Mouse (Mus musculus) MEL (cell line): ENCODE data around the gene Ak4. TPM values are rescaled to one million over a fixed set of nuclear protein-coding genes. Genes with fewer than 3 reads are reported as not detected.

Source experiments
- DNase-seq: peaks from one replicate; pipeline ENCODE4 v3.0.0; 2011; ENCODE audit warnings: low read depth, low spot score
- H3K27ac ChIP-seq: 2 replicates; pipeline ENCODE4 v1.5.1; 2012; ENCODE audit warnings: low read depth, mild to moderate bottlenecking, control low read depth, low read length, moderate library complexity; ENCODE audit not compliant: control insufficient read depth
- H3K27me3 ChIP-seq, 2 experiments: fragments of 150-350 bp in 1 of 2; sonication (generic) in 1 of 2; 2 replicates each; pipeline ENCODE4 v1.6.1; 2012; ENCODE audit warnings: low read length in 2 of 2, mild to moderate bottlenecking in 2 of 2, improper control_type of control experiment in 1 of 2, moderate library complexity in 1 of 2; ENCODE audit not compliant: insufficient read depth in 2 of 2, control insufficient read depth in 1 of 2
- H3K36me3 ChIP-seq, 2 experiments: 2 replicates each; pipeline ENCODE4 v1.6.1; 2012 to 2014; ENCODE audit warnings: low read length in 2 of 2, improper control_type of control experiment in 1 of 2, inconsistent platforms in 1 of 2, mild to moderate bottlenecking in 1 of 2; ENCODE audit not compliant: insufficient read depth in 2 of 2, control insufficient read depth in 1 of 2
- H3K4me1 ChIP-seq, 2 experiments: fragments of 150-350 bp in 1 of 2; sonication (generic) in 1 of 2; 2 replicates each; pipeline ENCODE4 v1.6.1; 2012; ENCODE audit warnings: low read length in 2 of 2, improper control_type of control experiment in 1 of 2, mild to moderate bottlenecking in 1 of 2; ENCODE audit not compliant: insufficient read depth in 2 of 2, control insufficient read depth in 1 of 2
- H3K4me3 ChIP-seq, 2 experiments: fragments of 150-350 bp in 1 of 2; sonication (generic) in 1 of 2; 2 replicates each; pipeline ENCODE4 v1.5.1; 2012; ENCODE audit warnings: low read depth in 2 of 2, low read length in 2 of 2, mild to moderate bottlenecking in 2 of 2, moderate library complexity in 2 of 2, control low read depth in 1 of 2, improper control_type of control experiment in 1 of 2; ENCODE audit not compliant: control insufficient read depth in 1 of 2, insufficient read depth in 1 of 2
- H3K79me2 ChIP-seq: 2 replicates; pipeline ENCODE4 v1.6.1; 2012; ENCODE audit warnings: mild to moderate bottlenecking, low read length, moderate library complexity; ENCODE audit not compliant: control insufficient read depth, poor library complexity, insufficient read depth
- H3K9ac ChIP-seq: 2 replicates; pipeline ENCODE4 v1.6.1; 2012; ENCODE audit warnings: low read depth, mild to moderate bottlenecking, control low read depth, low read length, moderate library complexity; ENCODE audit not compliant: control insufficient read depth, poor library complexity, severe bottlenecking
- H3K9me3 ChIP-seq: fragments of 150-350 bp; sonication (generic); replicated peaks from 2 replicates; pipeline ENCODE4 v1.6.1; 2012; ENCODE audit warnings: mild to moderate bottlenecking, low read length, improper control_type of control experiment, moderate library complexity; ENCODE audit not compliant: insufficient read depth
- BHLHE40 ChIP-seq: IDR thresholded peaks from 2 replicates; pipeline ENCODE4 v1.6.1; 2012; ENCODE audit warnings: low read depth, mild to moderate bottlenecking, inconsistent platforms, low read length, improper control_type of control experiment, borderline replicate concordance
- CHD1 ChIP-seq: IDR thresholded peaks from 2 replicates; pipeline ENCODE4 v1.6.1; 2012; ENCODE audit warnings: low read depth, mild to moderate bottlenecking, inconsistent platforms, low read length, improper control_type of control experiment
- CTCF ChIP-seq, 3 experiments: IDR thresholded peaks in 2 of 3; conservative IDR thresholded peaks in 1 of 3; 2 replicates each; pipeline ENCODE4 v1.5.1; 2011 to 2012; ENCODE audit warnings: low read length in 3 of 3, low read depth in 2 of 3, mild to moderate bottlenecking in 2 of 3, improper control_type of control experiment in 1 of 3, inconsistent platforms in 1 of 3, mixed read lengths in 1 of 3, moderate library complexity in 1 of 3; ENCODE audit not compliant: control insufficient read depth in 1 of 3, insufficient read depth in 1 of 3, poor library complexity in 1 of 3, severe bottlenecking in 1 of 3
- E2F4 ChIP-seq: IDR thresholded peaks from 2 replicates; pipeline ENCODE4 v1.6.1; 2011; ENCODE audit warnings: low read depth, low read length, improper control_type of control experiment, borderline replicate concordance
- ELF1 ChIP-seq: IDR thresholded peaks from 2 replicates; pipeline ENCODE4 v1.6.1; 2014; ENCODE audit warnings: low read depth, mild to moderate bottlenecking, inconsistent platforms, low read length, improper control_type of control experiment, moderate library complexity
- EP300 ChIP-seq, 2 experiments: IDR thresholded peaks; 2 replicates each; pipeline ENCODE4 v1.6.1; 2011; ENCODE audit warnings: improper control_type of control experiment in 2 of 2, low read length in 2 of 2, low read depth in 1 of 2, mild to moderate bottlenecking in 1 of 2
- ETS1 ChIP-seq: IDR thresholded peaks from 2 replicates; pipeline ENCODE4 v1.6.1; 2012; ENCODE audit warnings: low read depth, mild to moderate bottlenecking, inconsistent platforms, low read length, improper control_type of control experiment, moderate library complexity
- GABPA ChIP-seq: IDR thresholded peaks from 2 replicates; pipeline ENCODE4 v1.6.1; 2012; ENCODE audit warnings: low read depth, mild to moderate bottlenecking, inconsistent platforms, low read length, improper control_type of control experiment, moderate library complexity
- GATA1 ChIP-seq: IDR thresholded peaks from 2 replicates; pipeline ENCODE4 v1.6.1; 2011; ENCODE audit warnings: low read depth, low read length, improper control_type of control experiment
- HCFC1 ChIP-seq: IDR thresholded peaks from 2 replicates; pipeline ENCODE4 v1.6.1; 2012; ENCODE audit warnings: low read depth, mild to moderate bottlenecking, inconsistent platforms, low read length, improper control_type of control experiment, moderate library complexity
- JUND ChIP-seq: IDR thresholded peaks from 2 replicates; pipeline ENCODE4 v1.6.1; 2011; ENCODE audit warnings: low read depth, mild to moderate bottlenecking, improper control_type of control experiment, low read length
- KAT2A ChIP-seq: conservative IDR thresholded peaks from 2 replicates; pipeline ENCODE4 v1.6.1; 2012; ENCODE audit warnings: low read depth, low read length, improper control_type of control experiment, inconsistent platforms
- MAFK ChIP-seq: IDR thresholded peaks from 2 replicates; pipeline ENCODE4 v1.6.1; 2011; ENCODE audit warnings: low read depth, mild to moderate bottlenecking, low read length, improper control_type of control experiment, borderline replicate concordance
- MAX ChIP-seq: IDR thresholded peaks from 2 replicates; pipeline ENCODE4 v1.6.1; 2011; ENCODE audit warnings: low read length, improper control_type of control experiment
- MAZ ChIP-seq: IDR thresholded peaks from 2 replicates; pipeline ENCODE4 v1.6.1; 2012; ENCODE audit warnings: low read depth, mild to moderate bottlenecking, inconsistent platforms, low read length, improper control_type of control experiment
- MXI1 ChIP-seq: IDR thresholded peaks from 2 replicates; pipeline ENCODE4 v1.6.1; 2011; ENCODE audit warnings: mild to moderate bottlenecking, low read depth, low read length, improper control_type of control experiment
- MYB ChIP-seq: IDR thresholded peaks from 2 replicates; pipeline ENCODE4 v1.6.1; 2011; ENCODE audit warnings: mild to moderate bottlenecking, low read depth, low read length, improper control_type of control experiment
- MYC ChIP-seq: IDR thresholded peaks from 2 replicates; pipeline ENCODE4 v1.6.1; 2011; ENCODE audit warnings: low read depth, mild to moderate bottlenecking, low read length, improper control_type of control experiment, moderate library complexity
- NELFE ChIP-seq: IDR thresholded peaks from 2 replicates; pipeline ENCODE4 v1.6.1; 2011; ENCODE audit warnings: low read depth, low read length, improper control_type of control experiment
- NRF1 ChIP-seq: IDR thresholded peaks from 2 replicates; pipeline ENCODE4 v1.6.1; 2014; ENCODE audit warnings: low read depth, mild to moderate bottlenecking, inconsistent platforms, low read length, improper control_type of control experiment, moderate library complexity; ENCODE audit not compliant: poor library complexity, insufficient read depth, severe bottlenecking
- POLR2A ChIP-seq, 2 experiments: IDR thresholded peaks; 2 replicates each; pipeline ENCODE4 v1.6.1; 2011 to 2012; ENCODE audit warnings: low read length in 2 of 2, mild to moderate bottlenecking in 2 of 2, control low read depth in 1 of 2, improper control_type of control experiment in 1 of 2, low read depth in 1 of 2, moderate library complexity in 1 of 2; ENCODE audit not compliant: control insufficient read depth in 1 of 2, insufficient read depth in 1 of 2, poor library complexity in 1 of 2
- POLR2AphosphoS2 ChIP-seq: IDR thresholded peaks from 2 replicates; pipeline ENCODE4 v1.6.1; 2011; ENCODE audit warnings: low read length, improper control_type of control experiment
- POLR2AphosphoS5 ChIP-seq: IDR thresholded peaks from 2 replicates; pipeline ENCODE4 v1.6.1; 2012; ENCODE audit warnings: low read depth, borderline replicate concordance, mild to moderate bottlenecking, inconsistent platforms, low read length, moderate library complexity, mixed read lengths
- RAD21 ChIP-seq: IDR thresholded peaks from 2 replicates; pipeline ENCODE4 v1.6.1; 2011; ENCODE audit warnings: mild to moderate bottlenecking, low read depth, low read length, improper control_type of control experiment
- RCOR1 ChIP-seq: IDR thresholded peaks from 2 replicates; pipeline ENCODE4 v1.6.1; 2012; ENCODE audit warnings: low read depth, mild to moderate bottlenecking, inconsistent platforms, low read length, improper control_type of control experiment
- SIN3A ChIP-seq: IDR thresholded peaks from 2 replicates; pipeline ENCODE4 v1.6.1; 2012; ENCODE audit warnings: low read length, improper control_type of control experiment, inconsistent platforms
- SMC3 ChIP-seq: IDR thresholded peaks from 2 replicates; pipeline ENCODE4 v1.6.1; 2011; ENCODE audit warnings: low read depth, low read length, improper control_type of control experiment
- TAL1 ChIP-seq: IDR thresholded peaks from 2 replicates; pipeline ENCODE4 v1.6.1; 2012; ENCODE audit warnings: mild to moderate bottlenecking, inconsistent platforms, low read length, moderate library complexity, mixed read lengths
- TBP ChIP-seq: IDR thresholded peaks from 2 replicates; pipeline ENCODE4 v1.8.0; 2011; ENCODE audit warnings: low read depth, low read length, improper control_type of control experiment
- TCF12 ChIP-seq: IDR thresholded peaks from 2 replicates; pipeline ENCODE4 v1.6.1; 2014; ENCODE audit warnings: low read depth, mild to moderate bottlenecking, inconsistent platforms, low read length, improper control_type of control experiment, moderate library complexity
- UBTF ChIP-seq: IDR thresholded peaks from 2 replicates; pipeline ENCODE4 v1.6.1; 2012; ENCODE audit warnings: low read depth, mild to moderate bottlenecking, inconsistent platforms, low read length, improper control_type of control experiment, moderate library complexity, borderline replicate concordance; ENCODE audit not compliant: insufficient read depth
- USF1 ChIP-seq: IDR thresholded peaks from 2 replicates; pipeline ENCODE4 v1.6.1; 2014; ENCODE audit warnings: low read depth, mild to moderate bottlenecking, inconsistent platforms, low read length, improper control_type of control experiment, moderate library complexity
- USF2 ChIP-seq, 2 experiments: IDR thresholded peaks; 2 replicates each; pipeline ENCODE4 v1.6.1; 2011 to 2012; ENCODE audit warnings: improper control_type of control experiment in 2 of 2, low read length in 2 of 2, borderline replicate concordance in 1 of 2, inconsistent platforms in 1 of 2, low read depth in 1 of 2, mild to moderate bottlenecking in 1 of 2; ENCODE audit not compliant: insufficient read depth in 1 of 2
- ZC3H11A ChIP-seq: IDR thresholded peaks from 2 replicates; pipeline ENCODE4 v1.6.1; 2012; ENCODE audit warnings: low read depth, mild to moderate bottlenecking, inconsistent platforms, low read length, improper control_type of control experiment
- ZKSCAN1 ChIP-seq: IDR thresholded peaks from 2 replicates; pipeline ENCODE4 v1.6.1; 2012; ENCODE audit warnings: low read depth, mild to moderate bottlenecking, inconsistent platforms, low read length, improper control_type of control experiment, moderate library complexity
- ZMIZ1 ChIP-seq: IDR thresholded peaks from 2 replicates; pipeline ENCODE4 v1.6.1; 2012; ENCODE audit warnings: low read depth, mild to moderate bottlenecking, inconsistent platforms, low read length, improper control_type of control experiment, moderate library complexity
- ZNF384 ChIP-seq: IDR thresholded peaks from 2 replicates; pipeline ENCODE4 v1.6.1; 2012; ENCODE audit warnings: low read depth, mild to moderate bottlenecking, inconsistent platforms, low read length, improper control_type of control experiment
- polyA plus RNA-seq, 2 experiments: library from polyadenylated mRNA; stranded (reverse) in 1 of 2; unstranded in 1 of 2; fragments of >175 nt in 1 of 2; fragments of >200 nt in 1 of 2; gene quantifications; 2 replicates each; pipeline versions ENCODE4 v1.2.1 to v1.2.4; 2012; ENCODE audit warnings: low replicate concordance in 2 of 2, low read depth in 1 of 2; ENCODE audit not compliant: insufficient read length in 2 of 2, insufficient read depth in 1 of 2, missing spikeins in 1 of 2
- total RNA-seq: library from RNA; depleted of rRNA; stranded (reverse); fragments of 300-350 nt; gene quantifications from 2 replicates; pipeline ENCODE4 v1.2.3, GENCODE M21; 2012

The Ak4 gene
- total and polyA plus RNA-seq, 3 experiments: 18.3 to 25.4 TPM; not detected in 1

DNA sequence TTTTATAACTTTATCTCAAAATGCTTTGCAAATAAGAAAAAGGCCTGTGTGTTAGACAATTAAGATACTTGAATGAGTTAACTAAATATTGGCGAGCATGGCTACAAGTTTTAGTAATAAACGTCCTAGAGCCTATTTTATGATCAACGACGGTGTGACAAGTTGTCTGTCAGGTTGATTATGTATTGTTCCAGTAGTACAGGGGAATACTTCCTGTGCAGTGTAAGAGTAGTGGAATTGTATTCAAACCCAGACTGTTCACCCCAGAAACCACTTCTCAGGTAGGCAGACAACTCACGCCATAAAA is 91.8 kb downstream of the Ak4 start:
- TF ChIP-seq CHD1 (no peak), GATA1 (no peak), MXI1 (peak; percentile 13; the same call in 1 of the 2 replicates), RAD21 (no peak), JUND (no peak), TBP (peak; percentile 54), BHLHE40 (no peak), MYB (no peak), KAT2A (no peak), RCOR1 (no peak), ZKSCAN1 (no peak), POLR2A (IDR thresholded peaks at IDR 0.05; ENCODE audit: control insufficient read depth in 1 of 2, insufficient read depth in 1 of 2, low read depth in 1 of 2, low read length in 2 of 2, poor library complexity in 1 of 2) (0 out of 4 replicates have a peak, but pooled peaks of 1 of the 2 experiments have one; percentile 1), NELFE (peak; percentile 13; the same call in 1 of the 2 replicates), ZNF384 (no peak), EP300 (IDR thresholded peaks at IDR 0.05; ENCODE audit: low read depth in 1 of 2, low read length in 2 of 2) (0 out of 4 replicates have a peak, but pooled peaks of 1 of the 2 experiments have one; percentile 3), MAX (no peak), NRF1 (no peak), MAFK (no peak), SMC3 (no peak), ELF1 (no peak), E2F4 (no peak), POLR2AphosphoS5 (no peak), POLR2AphosphoS2 (no peak), TCF12 (0 out of 2 replicates have a peak, but pooled peaks have one; percentile 7), UBTF (no peak), HCFC1 (no peak), ZC3H11A (no peak), USF1 (no peak), CTCF (IDR thresholded peaks at IDR 0.05 in 2 of 3, conservative IDR thresholded peaks at IDR 0.05 in 1 of 3; ENCODE audit: control insufficient read depth in 1 of 3, insufficient read depth in 1 of 3, low read depth in 2 of 3, low read length in 3 of 3, poor library complexity in 1 of 3, severe bottlenecking in 1 of 3) (no peak), MAZ (no peak), MYC (no peak), ETS1 (no peak), TAL1 (no peak), USF2 (IDR thresholded peaks at IDR 0.05; ENCODE audit: borderline replicate concordance in 1 of 2, insufficient read depth in 1 of 2, low read depth in 1 of 2, low read length in 2 of 2) (no peak), ZMIZ1 (no peak), SIN3A (no peak; the same call in none of the 2 replicates), GABPA (no peak)
- Histone ChIP-seq H3K9me3 (no peaks in the 10 kb centered on the region), H3K79me2 (peaks cover 50% of the 10 kb centered on the region), H3K27ac (peak overlapping the region; percentile 94), H3K27me3 (no peaks in the 10 kb centered on the region), H3K4me3 (peak overlapping the region; percentile 48 to 74), H3K36me3 (peaks cover 0 to 5% of the 10 kb centered on the region in 2 experiments; a peak in 2 of 4 replicates), H3K9ac (peak overlapping the region; percentile 84), H3K4me1 (peaks cover 5 to 9% of the 10 kb centered on the region in 2 experiments; a peak in 3 of 4 replicates)
- DNase-seq: peak; percentile 78
